Mouse (Mus musculus): ENCODE measurements around the gene Efr3b.
A peak's percentile ranks its signal among the peaks of the same experiment; 100 is the strongest.
"Not testable (repeated sequence)": the region's sequence is repeated elsewhere in the genome, so short reads cannot be mapped to it uniquely, and the experiment has no call there.

The Efr3b gene

DNA sequence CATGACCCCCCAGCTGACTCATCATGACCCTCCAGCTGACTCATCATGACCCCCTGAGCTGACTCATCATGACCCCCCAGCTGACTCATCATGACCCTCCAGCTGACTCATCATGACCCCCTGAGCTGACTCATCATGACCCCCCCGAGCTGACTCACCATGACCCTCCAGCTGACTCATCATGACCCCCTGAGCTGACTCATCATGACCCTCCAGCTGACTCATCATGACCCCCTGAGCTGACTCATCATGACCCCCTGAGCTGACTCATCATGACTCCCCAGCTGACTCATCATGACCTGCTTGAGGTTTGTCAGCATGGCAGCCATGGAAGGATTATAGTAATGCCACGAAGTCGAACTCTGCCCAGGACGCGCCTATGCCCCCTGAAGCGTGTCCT is 65.5 kb downstream of the Efr3b start:
- DNase-seq = not testable (repeated sequence)

- no peak for DNase-seq
Observed at GRCm38 (mm10) chr12:3968380-3968779, 70.3 kb downstream of the Efr3b start.

DNA sequence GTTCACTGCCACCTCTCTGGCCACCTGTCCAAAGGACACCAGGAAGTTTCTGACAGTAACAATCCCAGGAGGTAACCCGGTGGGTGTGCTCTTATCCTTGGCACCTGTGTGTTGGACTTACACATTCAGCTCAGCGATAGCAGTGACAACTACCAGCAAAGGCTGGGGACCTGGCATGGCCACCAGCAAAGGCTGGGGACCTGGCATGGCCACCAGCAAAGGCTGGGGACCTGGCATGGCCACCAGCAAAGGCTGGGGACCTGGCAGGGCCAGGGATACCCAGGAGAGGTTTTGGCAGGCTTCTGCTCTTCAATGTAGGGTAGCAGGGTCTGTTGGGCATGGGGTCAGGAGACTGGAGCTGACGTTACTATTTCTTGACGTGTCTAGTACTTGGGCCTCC is 71.5 kb downstream of the Efr3b start:
- DNase-seq = peak; percentile 36 to 43

- peak; percentile 52 to 64 for DNase-seq
Observed at GRCm38 (mm10) chr12:3960553-3960952, 78.2 kb downstream of the Efr3b start.

- peak; percentile 87 to 92 for DNase-seq
Observed at GRCm38 (mm10) chr12:3959791-3960543, 78.7 kb downstream of the Efr3b start.

- DNase-seq = peak in 1 of 2 experiments; percentile 37
Observed at GRCm38 (mm10) chr12:3956351-3956750, 82.4 kb downstream of the Efr3b start.

DNA sequence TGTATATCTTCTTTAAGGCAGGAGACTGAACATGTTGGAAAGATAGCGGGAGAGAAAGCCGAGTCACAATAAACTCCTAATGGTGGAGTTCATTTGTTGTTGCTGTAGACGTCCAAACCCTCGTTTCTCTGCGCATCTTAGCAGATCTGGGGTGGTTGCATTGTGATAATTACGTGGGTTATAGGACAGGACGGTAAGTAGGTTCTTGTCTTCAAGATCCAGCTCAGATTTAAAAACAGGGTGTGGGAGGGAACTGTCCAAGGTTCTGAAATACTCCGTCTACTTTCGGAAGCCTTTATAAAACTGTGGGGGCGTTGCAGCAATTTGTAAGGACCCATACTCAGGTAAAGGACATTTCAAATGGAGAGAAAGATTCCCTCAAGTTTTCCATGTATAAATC is 83.3 kb downstream of the Efr3b start:
- DNase-seq = no peak

- DNase-seq = no peak
Observed at GRCm38 (mm10) chr12:3954651-3955050, 84.1 kb downstream of the Efr3b start, which contains the start of gene Pomc. TSS of gene Pomc (plus strand) at chr12:3954951.

GRCm38 (mm10) chr12:3947503-3947902 is 91.2 kb downstream of the Efr3b start:
- DNase-seq = peak; percentile 44 to 54

DNA sequence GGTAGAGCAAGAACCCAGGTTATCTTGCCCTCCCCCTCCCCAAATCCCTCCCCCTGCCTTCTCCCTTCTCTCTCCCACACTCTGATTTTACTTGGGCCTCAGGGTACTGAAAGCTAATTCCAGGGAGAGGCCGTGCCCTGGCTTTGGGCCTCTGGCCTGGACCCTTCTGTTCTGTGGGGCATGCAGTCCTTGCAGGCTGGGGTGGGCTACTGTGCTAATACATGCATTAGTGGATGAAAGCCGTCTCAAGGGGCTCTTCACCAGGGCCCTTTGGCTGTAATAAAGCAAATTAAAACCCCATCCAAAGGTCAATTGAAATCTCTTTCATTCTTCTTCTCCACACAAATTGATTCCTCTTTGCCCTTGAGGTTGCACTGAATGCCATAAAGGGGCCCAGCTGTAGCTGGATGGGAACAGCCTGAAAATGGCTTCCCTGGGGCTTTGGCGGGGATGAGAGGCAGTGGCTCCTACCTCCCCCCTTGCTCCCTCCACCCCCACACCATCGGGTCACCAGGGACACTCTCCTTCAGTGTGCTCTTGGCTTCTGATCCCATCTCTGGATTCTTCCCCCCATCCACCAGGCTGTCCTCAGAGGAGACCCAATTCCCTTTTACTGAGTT is 94.2 kb downstream of the Efr3b start:
- DNase-seq = no peak

DNA sequence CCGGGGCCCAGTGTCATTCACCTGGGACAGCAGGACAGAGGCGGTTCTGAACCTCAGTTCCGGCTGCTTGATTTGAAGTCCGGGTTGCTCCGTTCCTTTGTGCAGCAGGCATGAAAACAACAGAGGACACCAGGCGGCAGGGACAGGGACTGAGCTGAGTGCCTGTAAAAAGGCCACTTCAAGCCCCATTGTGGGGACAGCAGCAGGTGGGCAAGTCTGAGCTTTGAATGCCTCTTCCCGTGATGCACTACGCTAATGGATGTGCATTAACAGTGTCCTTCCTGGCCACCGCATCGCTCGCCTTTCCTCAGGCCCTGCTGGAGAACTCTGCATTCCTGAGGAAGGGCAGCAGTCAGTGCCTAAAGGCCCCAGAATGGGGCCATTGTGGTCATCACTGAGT is 96.7 kb downstream of the Efr3b start:
- no peak for DNase-seq

- DNase-seq = peak; percentile 58 to 66
Observed at GRCm38 (mm10) chr12:3930090-3930865, 108.4 kb downstream of the Efr3b start.

DNA sequence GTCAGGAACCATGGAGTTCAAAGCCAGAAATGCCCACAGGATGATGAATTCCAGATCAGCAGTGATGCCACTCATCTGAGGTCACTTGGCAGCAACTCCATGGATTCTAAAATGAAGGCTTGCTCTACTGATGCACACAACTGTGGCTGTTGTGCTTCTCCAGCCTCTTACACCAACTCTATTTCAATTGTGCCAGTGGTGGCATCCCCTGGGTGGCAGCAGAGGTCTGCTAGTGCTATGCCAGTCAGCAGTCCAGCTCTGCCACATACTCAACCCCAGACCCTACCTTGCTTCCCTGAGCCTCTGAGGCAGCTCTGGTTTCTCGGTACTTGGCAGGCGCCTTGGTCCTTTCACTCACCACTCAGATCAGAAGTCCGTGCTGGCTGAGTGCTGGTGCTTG is 109.9 kb downstream of the Efr3b start:
- DNase-seq = peak in 1 of 2 experiments; percentile 57

GRCm38 (mm10) chr12:3926127-3926526 is 112.6 kb downstream of the Efr3b start:
- peak; percentile 79 to 87 for DNase-seq

DNA sequence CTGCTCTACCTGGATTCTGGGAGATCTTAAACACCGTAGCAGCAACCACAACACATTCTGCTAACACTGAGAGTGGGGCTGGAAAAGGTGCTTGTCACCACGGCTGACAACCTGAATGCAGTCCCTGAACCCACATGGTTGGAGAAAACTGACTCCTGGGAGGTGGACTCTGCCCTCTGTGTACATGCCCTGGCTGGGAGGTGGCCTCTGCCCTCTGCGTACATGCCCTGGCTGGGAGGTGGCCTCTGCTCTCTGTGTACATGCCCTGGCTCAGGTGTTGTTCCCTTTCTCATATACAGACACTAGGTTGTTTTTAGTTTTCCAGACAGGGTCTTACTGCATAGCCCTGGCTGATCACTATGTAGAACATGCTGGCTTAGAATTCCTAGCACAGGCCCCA is 119.3 kb downstream of the Efr3b start:
- no peak for DNase-seq

GRCm38 (mm10) chr12:3918577-3918976 is 120.1 kb downstream of the Efr3b start:
- DNase-seq = no peak

DNA sequence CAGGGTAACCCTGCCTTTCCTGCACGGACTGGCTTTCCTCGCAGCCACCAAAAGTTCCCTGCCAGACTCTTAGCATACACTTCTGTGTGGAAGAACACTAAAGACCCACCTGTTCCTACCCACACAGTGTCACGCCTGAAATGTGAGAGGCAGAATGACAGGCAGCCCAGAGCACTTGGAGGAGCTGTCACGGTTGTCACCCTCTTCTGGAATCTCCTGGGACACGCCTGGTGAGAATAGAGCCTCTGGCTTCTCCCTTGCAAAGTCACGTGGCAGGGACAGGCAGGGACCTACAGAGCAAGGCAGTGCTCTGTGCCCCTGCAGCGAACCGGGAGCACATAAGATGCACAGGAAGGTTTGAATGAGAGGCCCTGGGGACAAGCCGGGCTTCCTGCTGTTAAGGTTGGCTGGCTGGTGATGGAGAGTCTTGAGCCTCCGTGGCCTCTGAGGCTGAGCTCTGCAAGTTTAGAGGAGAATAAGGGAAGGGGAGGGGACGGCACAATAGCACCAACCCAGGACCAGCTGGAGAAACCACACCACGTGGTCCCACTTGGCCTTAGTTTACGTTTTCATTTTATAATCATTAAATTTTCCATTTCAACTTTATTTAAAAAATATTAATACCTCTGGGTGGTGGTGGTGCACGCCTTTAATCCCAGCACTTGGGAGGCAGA is 120.9 kb downstream of the Efr3b start:
- no peak for DNase-seq

DNA sequence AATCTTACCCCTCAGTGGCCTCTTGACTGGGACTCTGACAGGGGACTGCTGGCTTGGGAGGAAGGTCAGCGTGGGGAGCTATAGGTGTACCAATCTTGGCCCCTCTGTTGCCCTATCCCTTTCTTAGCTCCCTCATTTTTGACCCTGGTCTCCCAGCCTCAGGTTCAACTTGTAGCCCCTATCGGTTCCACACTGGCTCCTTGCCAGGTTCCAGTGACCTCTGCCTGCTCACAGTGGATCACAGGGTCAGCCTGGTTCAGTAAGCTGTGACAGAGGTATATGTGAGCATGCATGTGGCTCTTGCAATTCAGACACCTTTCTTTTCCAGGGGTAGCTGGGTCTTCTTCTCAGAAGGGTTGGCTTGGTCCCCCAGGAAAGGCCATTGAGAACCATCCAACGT is 122.9 kb downstream of the Efr3b start:
- DNase-seq = no peak
